10 mouse cellular contexts compared by ENCODE assay signal in genomic region chr19:58979436-58980055, GRCm38 (mm10). TPM values are rescaled to one million over a fixed set of nuclear protein-coding genes. Genes with fewer than 3 reads are reported as not detected.
DNase-seq lines count a peak whose midpoint lies in the region; ATAC-seq and TF ChIP-seq lines count a peak whose summit lies in the region.
"Had no signal": no experiment of that assay in that cellular context is flagged by ENCODE, and none has a peak within 500 bp of the region (broad histone marks: within the 10 kb centered on the region; RNA-seq: fewer than 3 reads in every experiment).

No protein-coding gene starts in this region.

- dilution Hi-C loops in CH12.LX (cut with MboI; ENCODE audit: extremely low pct_ligation_motif_present, extremely low pct_unique_long_range_greater_than_20kb, low sequenced_read_pairs), result no loop called here

- TF ChIP-seq RAD21 in CH12.LX (IDR thresholded peaks at IDR 0.05; ENCODE audit: low read depth, low read length), result no peak

- H3K4me1 ChIP-seq in CH12.LX (ENCODE audit: control insufficient read depth in 1 of 2, insufficient read depth in 2 of 2), result peaks cover 11 to 51% of the 10 kb centered on the region in 2 experiments

- in situ Hi-C loops in CH12.LX (cut with MboI; ENCODE audit: low pct_ligation_motif_present, low pct_unique_long_range_greater_than_20kb, low sequenced_read_pairs), result loop anchor here (10.0 kb wide), 1 partner anchor 55 kb away; no protein-coding TSS in a partner anchor

- DNase-seq in layer of hippocampus, adult 11-12 months (ENCODE audit: low spot score), result peak; percentile 32
- no peak for DNase-seq in layer of hippocampus, adult 8-10 months (ENCODE audit: low spot score in 2 of 2)
- peak; percentile 18 for DNase-seq in CH12.LX (ENCODE audit: extremely low read depth)
- peak; percentile 35 for DNase-seq in adrenal gland, adult 8-10 months
- DNase-seq in gastrocnemius, adult 18-20 months (ENCODE audit: low spot score), result peak; percentile 43
- DNase-seq in lung, postnatal 14 days, result peak; percentile 17
- no peak for DNase-seq in spleen, postnatal 14 days (ENCODE audit: low spot score in 2 of 2)

- H3K79me2 ChIP-seq in CH12.LX (replicated peaks; ENCODE audit: control insufficient read depth, extremely low read depth, insufficient read depth, poor library complexity, severe bottlenecking), result no peaks in the 10 kb centered on the region

- H3K4me3 ChIP-seq in CH12.LX (replicated peaks in 1 of 3; ENCODE audit: low read depth in 2 of 3, low read length in 2 of 3, poor library complexity in 1 of 3), result no peak overlapping the region
- H3K4me3 ChIP-seq: liver, embryonic 15.5 days had no signal

- no peak overlapping the region for H3K27ac ChIP-seq in CH12.LX (ENCODE audit: insufficient read depth, low read depth)
- H3K27ac ChIP-seq: liver, embryonic 15.5 days had no signal

- TF ChIP-seq CTCF in CH12.LX (conservative IDR thresholded peaks at IDR 0.05 in 1 of 2, IDR thresholded peaks at IDR 0.05 in 1 of 2; ENCODE audit: low read depth in 2 of 2, low read length in 2 of 2), result no peak

- TF ChIP-seq EP300 in CH12.LX (IDR thresholded peaks at IDR 0.05; ENCODE audit: low read length), result no peak

- no peak for ATAC-seq in activated CD4-positive, CD25-positive, alpha-beta regulatory T cell, adult 4 months

- no peak overlapping the region for H3K9ac ChIP-seq in CH12.LX (ENCODE audit: insufficient read depth, low read depth)
- H3K9ac ChIP-seq: liver, embryonic 15.5 days had no signal

- no peaks in the 10 kb centered on the region for H3K9me3 ChIP-seq in CH12.LX (replicated peaks; ENCODE audit: low read length)
- H3K9me3 ChIP-seq: liver, embryonic 15.5 days had no signal

- no peaks in the 10 kb centered on the region for H3K27me3 ChIP-seq in CH12.LX (replicated peaks)
- H3K27me3 ChIP-seq: liver, embryonic 15.5 days had no signal

- TF ChIP-seq POLR2A in CH12.LX (IDR thresholded peaks at IDR 0.05; ENCODE audit: low read depth, low read length), result no peak

- H3K4me2 ChIP-seq in CH12.LX (ENCODE audit: insufficient read depth, low read depth, poor library complexity, severe bottlenecking), result no peak overlapping the region

- H3K36me3 ChIP-seq in CH12.LX (replicated peaks in 1 of 2; ENCODE audit: control insufficient read depth in 1 of 2, insufficient read depth in 1 of 2, low read length in 1 of 2), result peaks cover 3 to 40% of the 10 kb centered on the region in 2 experiments
- H3K36me3 ChIP-seq: liver, embryonic 15.5 days had no signal

TF ChIP-seq in CH12.LX, 34 proteins besides CTCF, POLR2A, EP300 and RAD21:
- TF ChIP-seq ZKSCAN1 (IDR thresholded peaks at IDR 0.05; ENCODE audit: borderline replicate concordance, low read depth, low read length) (no peak), TBP (conservative IDR thresholded peaks at IDR 0.05; ENCODE audit: low read depth, low read length) (no peak), GABPA (IDR thresholded peaks at IDR 0.05; ENCODE audit: insufficient replicate concordance, low read depth, low read length) (no peak), BHLHE40 (IDR thresholded peaks at IDR 0.05; ENCODE audit: low read depth, low read length) (no peak), USF2 (conservative IDR thresholded peaks at IDR 0.05; ENCODE audit: low read depth, low read length) (no peak), POLR2AphosphoS2 (IDR thresholded peaks at IDR 0.05; ENCODE audit: low read depth, low read length) (no peak), ZMIZ1 (IDR thresholded peaks at IDR 0.05; ENCODE audit: low read depth, low read length) (no peak), MAFK (IDR thresholded peaks at IDR 0.05; ENCODE audit: insufficient replicate concordance, low read length) (no peak), ZNF384 (IDR thresholded peaks at IDR 0.05; ENCODE audit: low read depth, low read length) (no peak), UBTF (IDR thresholded peaks at IDR 0.05; ENCODE audit: low read depth, low read length) (no peak), ELF1 (IDR thresholded peaks at IDR 0.05; ENCODE audit: low read depth, low read length) (no peak), CHD2 (IDR thresholded peaks at IDR 0.05; ENCODE audit: low read length) (no peak), MAX (IDR thresholded peaks at IDR 0.05; ENCODE audit: low read length) (no peak), SIN3A (IDR thresholded peaks at IDR 0.05; ENCODE audit: low read length) (no peak), USF1 (IDR thresholded peaks at IDR 0.05; ENCODE audit: low read depth, low read length) (no peak), TCF12 (IDR thresholded peaks at IDR 0.05; ENCODE audit: low read depth, low read length) (no peak)

RNA-seq across cellular contexts. Expression of gene Hspa12a, which starts 36.1 kb away (rescaled TPM):
- 100 to 1,000 TPM; 203 to 270 (median 244) TPM for total RNA-seq in layer of hippocampus, adult 8-10 months (2022)
- 0.92 and 1.4 TPM in 2 replicates for total RNA-seq in CH12.LX (2012; rRNA removed)
- 1.2 and 1.4 TPM in 2 replicates for total RNA-seq in CH12.LX (2014; rRNA removed)
- polyA plus RNA-seq in CH12.LX (2012; ENCODE audit: insufficient read length, low read depth), result 1.6 and 1.9 TPM in 2 replicates
- 100 to 1,000 TPM in 3 of 4 experiments, 10 to 100 TPM in 1; 90.2 to 190 (median 131) TPM for total RNA-seq in adrenal gland, adult 8-10 months (2022)
- total RNA-seq in gastrocnemius, adult 18-20 months (2021), result 1 to 10 TPM; 4.3 to 4.7 TPM
- 1 to 10 TPM in 1 of 2 experiments, under 1 TPM in 1; 0.81 to 1.5 TPM for polyA plus RNA-seq in activated CD4-positive, CD25-positive, alpha-beta regulatory T cell, adult 4 months (2017; shearing (Covaris generic))
- total RNA-seq: common myeloid progenitor, adult 5-6 weeks had no signal

RNA-seq across cellular contexts. Expression of gene Eno4, which starts 36.3 kb away (rescaled TPM):
- total RNA-seq in layer of hippocampus, adult 8-10 months (2022), result 1 to 10 TPM; 1.8 to 2.2 (median 1.9) TPM
- total RNA-seq in CH12.LX (2012; rRNA removed), result 0.25 and 0.34 TPM in 2 replicates
- 1.1 and 1.2 TPM in 2 replicates for total RNA-seq in CH12.LX (2014; rRNA removed)
- 1.3 and 1.6 TPM in 2 replicates for polyA plus RNA-seq in CH12.LX (2012; ENCODE audit: insufficient read length, low read depth)
- total RNA-seq in adrenal gland, adult 8-10 months (2022), result under 1 TPM; 0.24 to 0.71 (median 0.29) TPM
- not detected for total RNA-seq in gastrocnemius, adult 18-20 months (2021)
- not detected for polyA plus RNA-seq in activated CD4-positive, CD25-positive, alpha-beta regulatory T cell, adult 4 months (2017; shearing (Covaris generic))
- total RNA-seq: common myeloid progenitor, adult 5-6 weeks had no signal
- polyA plus RNA-seq: liver, embryonic 15.5 days had no signal

Comparison
In these comparisons a context has a peak if more than half of its experiments do, and no peak if none do; other contexts are left out.
1. DNase-seq: peak in layer of hippocampus, adult 11-12 months (single experiment), CH12.LX (single experiment), adrenal gland, adult 8-10 months (single experiment), gastrocnemius, adult 18-20 months (single experiment) and lung, postnatal 14 days (single experiment); none in layer of hippocampus, adult 8-10 months (0 of 2) and spleen, postnatal 14 days (0 of 2).
2. RNA of gene Hspa12a, which starts 36.1 kb away (total RNA-seq): 203 to 270 TPM in layer of hippocampus, adult 8-10 months and 90.2 to 190 TPM in adrenal gland, adult 8-10 months; 4.3 to 4.7 TPM in gastrocnemius, adult 18-20 months and 0.92 to 1.4 TPM in CH12.LX; every median in the first group is over 10 times any median in the second.